Mouse (Mus musculus) heart, postnatal 4 days (tissue): ENCODE measurements around the gene Taf8. TPM values are rescaled to one million over a fixed set of nuclear protein-coding genes. Genes with fewer than 3 reads are reported as not detected.

Experiments used
- total RNA-seq, 2 experiments: library from RNA; stranded (reverse); gene quantifications; 2 replicates each; pipeline ENCODE4 v1.2.3; 2021

The Taf8 gene
- total RNA-seq, 2 experiments from 2014 or later, result 13.7 to 14.6 TPM

Other genes with a start within 250 kb of the Taf8 start
- 10 to 100 TPM; 31.9 to 35.4 TPM for gene Mrps10, start 133.4 kb downstream of the Taf8 start, total RNA-seq
- under 1 TPM in 1 of 2 experiments, not detected in 1; 0.17 TPM for gene Guca1b, start 116.9 kb downstream of the Taf8 start, total RNA-seq
- under 1 TPM; 0.41 to 0.52 TPM for gene Guca1a, start 101.7 kb downstream of the Taf8 start, total RNA-seq
- 1 to 10 TPM; 2.2 to 3.5 TPM for gene AI661453, start 65.7 kb downstream of the Taf8 start, total RNA-seq
- gene 1700001C19Rik, start 64.9 kb downstream of the Taf8 start, total RNA-seq, result under 1 TPM; 0.32 to 0.45 TPM
- 100 to 1,000 TPM; 170 to 175 TPM for gene Ccnd3, start 2.8 kb upstream of the Taf8 start, total RNA-seq
- 10 to 100 TPM; 21.7 to 22.2 TPM for gene Bysl, start 109.2 kb upstream of the Taf8 start, total RNA-seq
- 10 to 100 TPM; 20.3 to 20.7 TPM for gene Med20, start 109.3 kb upstream of the Taf8 start, total RNA-seq
- gene Gm20517, start 109.3 kb upstream of the Taf8 start, total RNA-seq, result 1 to 10 TPM; 3.9 to 4.4 TPM
- gene Usp49, start 128.4 kb upstream of the Taf8 start, total RNA-seq, result 1 to 10 TPM; 7.3 to 9.7 TPM
- 100 to 1,000 TPM; 156 to 160 TPM for gene Tomm6, start 186.1 kb upstream of the Taf8 start, total RNA-seq
- 1 to 10 TPM; 5.2 to 6.0 TPM for gene Frs3, start 186.7 kb upstream of the Taf8 start, total RNA-seq
- gene Gm21981, start 192.2 kb upstream of the Taf8 start, total RNA-seq, result 1 to 10 TPM in 1 of 2 experiments, under 1 TPM in 1; 0.98 to 1.1 TPM
- 1 to 10 TPM; 1.8 to 2.1 TPM for gene Prickle4, start 192.4 kb upstream of the Taf8 start, total RNA-seq
- not detected for gene Pgc, start 224.6 kb upstream of the Taf8 start, total RNA-seq
- 10 to 100 TPM; 50.3 to 53.1 TPM for gene Tfeb, start 234.7 kb upstream of the Taf8 start, total RNA-seq